Mouse (Mus musculus) kidney, embryonic 16.5 days (tissue): ENCODE measurements around the gene Ndufa6. TPM values are rescaled to one million over a fixed set of nuclear protein-coding genes. Genes with fewer than 3 reads are reported as not detected.
A peak's percentile ranks its signal among the peaks of the same experiment; 100 is the strongest.

ENCODE experiments used
- ATAC-seq: fragments of 200-750 bp; cut with Nextera tagmentation; 2 replicates; pipeline ENCODE4 v1.8.0; 2017; ENCODE audit warnings: moderate TSS enrichment; ENCODE audit not compliant: low FRiP score, low TSS enrichment
- H3K27ac ChIP-seq: fragments of 300-500 bp; sonication (generic); 2 replicates; pipeline ENCODE4 v1.5.1; 2014; ENCODE audit warnings: low read length
- H3K27me3 ChIP-seq: fragments of 300-500 bp; sonication (generic); 2 replicates; pipeline ENCODE4 v1.6.1; 2014; ENCODE audit warnings: low read length, control low read depth, mixed read lengths; ENCODE audit not compliant: insufficient read depth
- H3K36me3 ChIP-seq: fragments of 300-500 bp; sonication (generic); 2 replicates; pipeline ENCODE4 v1.6.1; 2014; ENCODE audit warnings: low read length, control low read depth, mixed read lengths; ENCODE audit not compliant: insufficient read depth
- H3K4me1 ChIP-seq: fragments of 300-500 bp; sonication (generic); 2 replicates; pipeline ENCODE4 v1.6.1; 2014; ENCODE audit warnings: low read length, control low read depth, mixed read lengths; ENCODE audit not compliant: insufficient read depth
- H3K4me2 ChIP-seq: fragments of 300-500 bp; sonication (generic); replicated peaks from 2 replicates; pipeline ENCODE4 v1.6.1; 2014; ENCODE audit warnings: low read depth, low read length
- H3K4me3 ChIP-seq: fragments of 300-500 bp; sonication (generic); 2 replicates; pipeline ENCODE4 v1.5.1; 2014; ENCODE audit warnings: mild to moderate bottlenecking, low read length
- H3K9ac ChIP-seq: fragments of 300-500 bp; sonication (generic); replicated peaks from 2 replicates; pipeline ENCODE4 v1.6.1; 2014; ENCODE audit warnings: low read length
- H3K9me3 ChIP-seq: fragments of 300-500 bp; sonication (generic); 2 replicates; pipeline ENCODE4 v1.6.1; 2016; ENCODE audit warnings: low read length, control low read depth
- WGBS: fragments of 180-500 bp; shearing (Covaris S2); extraction: QIAGEN DNeasy Blood & Tissue Kit; methylation state at CpG from one replicate; pipeline ENCODE4 v1.1.7; 2014; 5-methylcytosine and 5-hydroxymethylcytosine counted together
- polyA plus RNA-seq: library from polyadenylated mRNA; unstranded; fragments of >200 nt; fragmentation: Nextera tagmentation; extraction: Ambion mirVana; gene quantifications from 2 replicates; pipeline ENCODE4 v1.2.1, GENCODE M21; 2015

Gene Ndufa6
- polyA plus RNA-seq, 1 experiment from 2014 or later = 415 TPM

GRCm38 (mm10) chr15:82344971-82345370 lies 9.2 kb downstream of the Ndufa6 start:
- no peak overlapping the region for H3K4me3 ChIP-seq
- no peaks in the 10 kb centered on the region for H3K9me3 ChIP-seq
- ATAC-seq = no peak
- H3K36me3 ChIP-seq = peaks cover 21% of the 10 kb centered on the region
- no peak overlapping the region for H3K9ac ChIP-seq
- WGBS = 87% methylated on average over 6 of the region's 6 CpGs
- H3K27ac ChIP-seq = no peak overlapping the region; the same call in 1 of the 2 replicates
- H3K4me1 ChIP-seq = peaks cover 34% of the 10 kb centered on the region
- H3K4me2 ChIP-seq = no peak overlapping the region
- H3K27me3 ChIP-seq = no peaks in the 10 kb centered on the region

GRCm38 (mm10) chr15:82343368-82344287 lies 10.5 kb downstream of the Ndufa6 start:
- no peak for ATAC-seq
- peak overlapping the region; percentile 15; the same call in 1 of the 2 replicates for H3K27ac ChIP-seq
- no peak overlapping the region for H3K4me2 ChIP-seq
- H3K9ac ChIP-seq = no peak overlapping the region; the same call in 1 of the 2 replicates
- H3K4me1 ChIP-seq = peaks cover 36% of the 10 kb centered on the region
- H3K9me3 ChIP-seq = no peaks in the 10 kb centered on the region
- peaks cover 8% of the 10 kb centered on the region for H3K36me3 ChIP-seq
- H3K4me3 ChIP-seq = no peak overlapping the region
- 83% methylated on average over 27 of the region's 27 CpGs for WGBS
- no peaks in the 10 kb centered on the region for H3K27me3 ChIP-seq

- 78% methylated on average over 5 of the region's 5 CpGs for WGBS
- no peak overlapping the region for H3K9ac ChIP-seq
- H3K4me3 ChIP-seq = no peak overlapping the region
- H3K4me1 ChIP-seq = peaks cover 41% of the 10 kb centered on the region
- no peaks in the 10 kb centered on the region for H3K9me3 ChIP-seq
- no peaks in the 10 kb centered on the region for H3K27me3 ChIP-seq
- no peak overlapping the region for H3K4me2 ChIP-seq
- H3K36me3 ChIP-seq = no peaks in the 10 kb centered on the region
- no peak overlapping the region for H3K27ac ChIP-seq
- ATAC-seq = no peak
Measured at GRCm38 (mm10) chr15:82342543-82342935, 11.6 kb downstream of the Ndufa6 start.

- Histone ChIP-seq H3K4me2 (peak overlapping the region; percentile 60), H3K9ac (peak overlapping the region; percentile 84), H3K27ac (peak overlapping the region; percentile 79), H3K27me3 (no peaks in the 10 kb centered on the region), H3K9me3 (no peaks in the 10 kb centered on the region), H3K36me3 (no peaks in the 10 kb centered on the region), H3K4me3 (peak overlapping the region; percentile 46), H3K4me1 (peaks cover 38% of the 10 kb centered on the region)
- 56% methylated on average over 15 of the region's 15 CpGs for WGBS
- ATAC-seq = no peak
Measured at GRCm38 (mm10) chr15:82341675-82342542, 12.2 kb downstream of the Ndufa6 start.

- no peaks in the 10 kb centered on the region for H3K27me3 ChIP-seq
- peak; percentile 13; the same call in 1 of the 2 replicates for ATAC-seq
- H3K27ac ChIP-seq = peak overlapping the region; percentile 79
- peak overlapping the region; percentile 46 for H3K4me3 ChIP-seq
- H3K36me3 ChIP-seq = 0 out of 2 replicates have a peak, but pooled peaks cover 5% of the 10 kb centered on the region
- peaks cover 36% of the 10 kb centered on the region for H3K4me1 ChIP-seq
- peak overlapping the region; percentile 84 for H3K9ac ChIP-seq
- no peaks in the 10 kb centered on the region for H3K9me3 ChIP-seq
- peak overlapping the region; percentile 60 for H3K4me2 ChIP-seq
- 1% methylated on average over 37 of the region's 40 CpGs for WGBS
Measured at GRCm38 (mm10) chr15:82341036-82341501, 13.1 kb downstream of the Ndufa6 start.

- Histone ChIP-seq H3K9me3 (no peaks in the 10 kb centered on the region), H3K27ac (peak overlapping the region; percentile 79), H3K27me3 (no peaks in the 10 kb centered on the region), H3K4me1 (peaks cover 36% of the 10 kb centered on the region), H3K9ac (peak overlapping the region; percentile 84), H3K4me2 (peak overlapping the region; percentile 60), H3K4me3 (peak overlapping the region; percentile 46), H3K36me3 (peaks cover 10% of the 10 kb centered on the region)
- ATAC-seq = no peak
- WGBS = 39% methylated on average over 21 of the region's 21 CpGs
Measured at GRCm38 (mm10) chr15:82340414-82341035, 13.6 kb downstream of the Ndufa6 start.

- ATAC-seq = no peak
- H3K4me2 ChIP-seq = no peak overlapping the region
- H3K27ac ChIP-seq = no peak overlapping the region
- WGBS = 61% methylated on average over 8 of the region's 8 CpGs
- H3K27me3 ChIP-seq = no peaks in the 10 kb centered on the region
- no peak overlapping the region for H3K9ac ChIP-seq
- no peak overlapping the region for H3K4me3 ChIP-seq
- H3K4me1 ChIP-seq = peaks cover 36% of the 10 kb centered on the region
- H3K9me3 ChIP-seq = no peaks in the 10 kb centered on the region
- peaks cover 18% of the 10 kb centered on the region for H3K36me3 ChIP-seq
Measured at GRCm38 (mm10) chr15:82339634-82340254, 14.4 kb downstream of the Ndufa6 start.

GRCm38 (mm10) chr15:82339150-82339549 lies 15.0 kb downstream of the Ndufa6 start:
- Histone ChIP-seq H3K36me3 (peaks cover 24% of the 10 kb centered on the region), H3K4me1 (peaks cover 34% of the 10 kb centered on the region), H3K27me3 (no peaks in the 10 kb centered on the region), H3K4me3 (peak overlapping the region; percentile 61), H3K9ac (peak overlapping the region; percentile 80), H3K4me2 (peak overlapping the region; percentile 73), H3K9me3 (no peaks in the 10 kb centered on the region), H3K27ac (no peak overlapping the region)
- 57% methylated on average over 10 of the region's 10 CpGs for WGBS
- no peak for ATAC-seq

- H3K36me3 ChIP-seq = peaks cover 26% of the 10 kb centered on the region
- peak within 1 kb of the TSS; percentile 73 for H3K4me2 ChIP-seq
- H3K4me3 ChIP-seq = peak within 1 kb of the TSS; percentile 61
- peak; percentile 85 for ATAC-seq
- no peaks in the 10 kb centered on the region for H3K27me3 ChIP-seq
- no peaks in the 10 kb centered on the region for H3K9me3 ChIP-seq
- H3K9ac ChIP-seq = peak within 1 kb of the TSS; percentile 80
- H3K4me1 ChIP-seq = peaks cover 33% of the 10 kb centered on the region
- under 1% methylated on average over 41 of the region's 41 CpGs for WGBS
- H3K27ac ChIP-seq = peak within 1 kb of the TSS; percentile 47; the same call in 1 of the 2 replicates
Measured at GRCm38 (mm10) chr15:82338593-82339112, 15.5 kb downstream of the Ndufa6 start, which contains the start of the genes Naga, Pheta2 and Smdt1. Gene Naga, minus strand, starts transcription at chr15:82338925. Gene Pheta2, plus strand, starts transcription at chr15:82338942. Gene Smdt1, plus strand, starts transcription at chr15:82338959.
